Mouse (Mus musculus): ENCODE results near the gene AI597479.

- no peak for TF ChIP-seq CTCF (IDR thresholded peaks at IDR 0.05; ENCODE audit: low read depth)
- TF ChIP-seq EP300 (IDR thresholded peaks at IDR 0.05; ENCODE audit: low read depth): no peak
Measured at GRCm38 (mm10) chr1:43127196-43127595, 28.7 kb downstream of the AI597479 start.

All from liver, postnatal 0 days (tissue).